Mouse (Mus musculus): ENCODE measurements around the gene Ralgps1. TPM values are rescaled to one million over a fixed set of nuclear protein-coding genes. Genes with fewer than 3 reads are reported as not detected.
A peak's percentile ranks its signal among the peaks of the same experiment; 100 is the strongest.
"Not testable (repeated sequence)": the region's sequence is repeated elsewhere in the genome, so short reads cannot be mapped to it uniquely, and the experiment has no call there.

Ralgps1 gene
- polyA plus RNA-seq, 1 experiment from 2014 or later, result 2.8 TPM

GRCm38 (mm10) chr2:33215700-33216509, 155.4 kb downstream of the Ralgps1 start, which contains the start of gene Angptl2:
Angptl2 (plus strand) TSS chr2:33216069.
- H3K9me3 ChIP-seq, result no peaks in the 10 kb centered on the region
- H3K4me3 ChIP-seq, result peak within 1 kb of the TSS; percentile 57
- no peaks in the 10 kb centered on the region for H3K36me3 ChIP-seq
- H3K27me3 ChIP-seq, result no peaks in the 10 kb centered on the region
- peak within 1 kb of the TSS; percentile 78 for H3K4me2 ChIP-seq
- peaks cover 53% of the 10 kb centered on the region for H3K4me1 ChIP-seq
- peak within 1 kb of the TSS; percentile 85 for H3K27ac ChIP-seq
- WGBS, result 1% methylated on average over 22 of the region's 22 CpGs
- peak; percentile 96 for ATAC-seq (ENCODE audit: insufficient number of reproducible peaks, low FRiP score, low TSS enrichment, low read depth)
- peak within 1 kb of the TSS; percentile 70 for H3K9ac ChIP-seq

GRCm38 (mm10) chr2:33215177-33215699, 156.0 kb downstream of the Ralgps1 start:
- Histone ChIP-seq H3K9ac (peak overlapping the region; percentile 44), H3K27me3 (no peaks in the 10 kb centered on the region), H3K27ac (peak overlapping the region; percentile 85), H3K9me3 (no peaks in the 10 kb centered on the region), H3K4me2 (peak overlapping the region; percentile 78), H3K4me3 (peak overlapping the region; percentile 57), H3K4me1 (peaks cover 51% of the 10 kb centered on the region), H3K36me3 (no peaks in the 10 kb centered on the region)
- no peak for ATAC-seq (ENCODE audit: insufficient number of reproducible peaks, low FRiP score, low TSS enrichment, low read depth)
- 50% methylated on average over 5 of the region's 5 CpGs for whole genome bisulfite sequencing

DNA sequence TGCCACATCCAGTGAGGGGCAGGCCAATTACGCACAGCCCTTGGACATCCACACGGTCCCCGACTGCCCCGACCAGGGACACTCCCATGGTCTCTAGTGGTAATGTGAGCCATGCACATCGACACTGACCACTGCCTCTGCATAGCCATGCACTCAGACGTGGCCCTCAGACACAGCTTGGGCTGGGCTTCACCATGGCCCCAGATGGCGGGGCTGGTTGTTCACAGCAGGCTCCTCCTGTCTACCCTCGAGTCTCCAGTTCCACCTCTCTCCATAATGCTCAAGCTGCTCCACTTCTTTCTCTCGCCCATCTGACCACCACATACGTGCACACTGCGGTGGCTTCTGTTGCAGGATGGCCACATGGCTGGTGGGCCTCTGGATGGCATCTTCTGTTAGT, 160.0 kb downstream of the Ralgps1 start:
- H3K27me3 ChIP-seq; ATAC-seq (ENCODE audit: insufficient number of reproducible peaks, low FRiP score, low TSS enrichment, low read depth); H3K27ac ChIP-seq; H3K36me3 ChIP-seq; H3K9me3 ChIP-seq; H3K9ac ChIP-seq; H3K4me3 ChIP-seq; H3K4me2 ChIP-seq: not testable (repeated sequence)
- peaks cover 28% of the 10 kb centered on the region for H3K4me1 ChIP-seq
- 77% methylated on average over 11 of the region's 11 CpGs for WGBS

DNA sequence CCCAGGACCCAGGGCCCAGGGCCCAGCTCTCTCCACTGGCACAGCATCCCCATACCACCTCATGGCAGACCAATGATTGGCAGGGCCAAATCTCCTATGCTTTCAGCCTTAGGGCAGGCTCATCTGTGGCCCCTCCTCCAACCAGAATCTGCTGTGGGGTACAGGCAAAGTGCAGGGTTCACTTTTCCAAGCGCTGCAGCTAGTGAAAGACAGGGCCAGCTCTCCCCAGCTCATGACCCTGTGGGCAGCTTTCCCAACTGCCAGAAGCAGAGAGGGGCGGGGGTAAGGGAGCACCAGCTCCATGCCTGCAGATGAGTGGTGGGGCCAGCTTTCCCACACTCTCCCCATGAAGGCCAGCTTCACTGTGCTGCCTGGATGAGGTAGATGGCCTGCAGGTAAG, 160.4 kb downstream of the Ralgps1 start:
- no peak overlapping the region for H3K27ac ChIP-seq
- no peak overlapping the region for H3K4me3 ChIP-seq
- no peak overlapping the region for H3K4me2 ChIP-seq
- H3K36me3 ChIP-seq, result no peaks in the 10 kb centered on the region
- no peak for ATAC-seq (ENCODE audit: insufficient number of reproducible peaks, low FRiP score, low TSS enrichment, low read depth)
- peaks cover 29% of the 10 kb centered on the region for H3K4me1 ChIP-seq
- no peaks in the 10 kb centered on the region for H3K9me3 ChIP-seq
- H3K27me3 ChIP-seq, result no peaks in the 10 kb centered on the region
- 66% methylated on average over 2 of the region's 2 CpGs for WGBS
- no peak overlapping the region for H3K9ac ChIP-seq

DNA sequence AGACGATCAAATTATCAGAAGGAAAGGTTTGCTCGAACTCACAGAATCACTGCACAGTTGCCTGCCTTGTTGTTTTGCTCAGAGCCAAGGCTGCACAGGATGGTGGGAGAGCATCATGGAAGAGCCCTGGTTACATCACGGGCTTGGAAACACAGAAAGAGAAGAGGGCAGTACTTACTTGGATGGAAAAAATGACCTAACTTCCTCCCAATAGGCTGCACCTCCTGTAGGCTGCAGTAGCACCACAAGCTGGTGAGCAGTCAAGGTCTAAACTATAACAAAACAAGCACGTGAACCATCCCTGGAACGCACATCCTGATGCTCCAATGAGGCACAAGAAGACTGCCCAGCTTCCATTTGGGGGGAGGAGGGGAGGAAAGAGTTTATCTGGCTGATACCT, 163.2 kb downstream of the Ralgps1 start:
- H3K27me3 ChIP-seq, result no peaks in the 10 kb centered on the region
- no peaks in the 10 kb centered on the region for H3K36me3 ChIP-seq
- no peak overlapping the region for H3K4me2 ChIP-seq
- ATAC-seq (ENCODE audit: insufficient number of reproducible peaks, low FRiP score, low TSS enrichment, low read depth), result no peak
- H3K9me3 ChIP-seq, result no peaks in the 10 kb centered on the region
- WGBS, result 83% methylated on average over 5 of the region's 5 CpGs
- peaks cover 40% of the 10 kb centered on the region for H3K4me1 ChIP-seq
- H3K4me3 ChIP-seq, result no peak overlapping the region
- no peak overlapping the region for H3K9ac ChIP-seq
- no peak overlapping the region for H3K27ac ChIP-seq

DNA sequence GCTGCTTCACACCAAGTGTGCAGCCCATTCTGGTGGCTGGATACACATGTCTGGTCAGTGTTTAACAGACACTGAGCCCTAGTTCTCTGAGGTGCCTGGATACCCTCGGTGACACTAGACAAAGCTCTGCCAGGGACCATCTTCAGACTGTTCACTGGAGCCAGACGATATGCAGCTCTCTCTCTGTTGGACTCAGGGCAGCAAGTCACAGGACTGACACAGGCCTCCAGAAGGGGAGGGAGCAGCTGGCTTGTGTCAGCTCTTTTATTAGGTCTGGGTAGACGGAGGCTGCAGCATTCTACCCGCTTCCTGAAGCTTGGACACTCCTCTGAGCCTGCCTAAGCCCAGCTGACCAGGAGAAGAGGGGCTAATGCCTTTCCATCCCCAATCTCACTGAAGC, 164.2 kb downstream of the Ralgps1 start:
- Histone ChIP-seq H3K4me3 (no peak overlapping the region), H3K9me3 (no peaks in the 10 kb centered on the region), H3K36me3 (no peaks in the 10 kb centered on the region), H3K27ac (no peak overlapping the region), H3K4me2 (no peak overlapping the region), H3K9ac (no peak overlapping the region), H3K27me3 (no peaks in the 10 kb centered on the region), H3K4me1 (peaks cover 41% of the 10 kb centered on the region)
- ATAC-seq (ENCODE audit: insufficient number of reproducible peaks, low FRiP score, low TSS enrichment, low read depth), result no peak
- 28% methylated on average over 4 of the region's 4 CpGs for WGBS

DNA sequence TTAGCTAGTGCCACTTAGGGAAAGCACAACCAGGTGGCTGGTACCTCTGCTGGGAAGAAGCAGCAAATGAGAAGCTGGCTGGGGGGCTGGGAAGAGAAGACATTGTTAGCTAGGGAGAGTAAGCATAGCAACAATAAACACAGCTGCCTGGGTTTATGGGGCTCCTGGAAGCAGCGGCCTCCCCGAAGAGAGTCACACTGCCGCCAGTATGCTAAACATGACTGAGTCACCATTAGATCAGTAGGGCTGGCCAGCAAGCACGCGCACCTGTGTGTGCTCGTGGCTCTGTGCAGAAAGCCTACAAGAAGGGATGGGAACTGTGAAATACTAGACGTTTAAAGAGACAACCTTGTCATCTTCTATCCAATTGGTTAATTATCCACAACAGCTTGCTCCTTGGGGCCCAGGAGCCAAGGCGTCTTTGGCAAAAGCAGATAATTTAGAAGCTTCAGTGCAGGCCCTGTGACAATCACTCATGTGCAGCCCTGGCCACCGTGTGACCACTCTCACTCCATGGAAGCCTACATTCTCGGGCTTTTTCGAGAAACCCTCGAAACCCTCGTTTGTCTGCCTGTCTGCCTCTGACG, 165.3 kb downstream of the Ralgps1 start:
- peaks cover 41% of the 10 kb centered on the region for H3K4me1 ChIP-seq
- ATAC-seq (ENCODE audit: insufficient number of reproducible peaks, low FRiP score, low TSS enrichment, low read depth), result no peak
- no peaks in the 10 kb centered on the region for H3K36me3 ChIP-seq
- peak overlapping the region; percentile 27; the same call in 1 of the 2 replicates for H3K27ac ChIP-seq
- H3K4me3 ChIP-seq, result no peak overlapping the region
- H3K27me3 ChIP-seq, result no peaks in the 10 kb centered on the region
- no peak overlapping the region for H3K9ac ChIP-seq
- WGBS, result 22% methylated on average over 14 of the region's 14 CpGs
- H3K9me3 ChIP-seq, result no peaks in the 10 kb centered on the region
- no peak overlapping the region for H3K4me2 ChIP-seq

DNA sequence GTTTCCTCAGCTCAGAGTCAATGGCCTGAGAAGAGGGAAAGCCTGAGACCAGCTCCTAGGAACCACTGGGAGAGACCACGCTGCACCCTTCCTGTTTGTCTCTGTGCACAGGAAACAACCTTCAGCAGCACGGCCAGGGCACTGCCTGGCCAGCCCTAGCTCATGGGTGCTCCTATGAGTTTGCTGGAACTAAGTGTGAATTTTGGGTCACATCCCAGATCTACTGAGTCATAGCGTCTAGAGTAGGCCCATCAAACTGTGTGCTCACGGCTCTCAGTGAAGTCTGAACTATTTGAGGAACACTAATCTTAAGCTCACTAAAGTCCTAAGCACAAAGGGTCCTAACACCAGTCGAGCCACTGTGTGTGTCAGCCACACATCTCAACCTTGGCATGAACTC, 166.3 kb downstream of the Ralgps1 start:
- ATAC-seq (ENCODE audit: insufficient number of reproducible peaks, low FRiP score, low TSS enrichment, low read depth), result no peak
- no peak overlapping the region for H3K9ac ChIP-seq
- H3K36me3 ChIP-seq, result no peaks in the 10 kb centered on the region
- no peaks in the 10 kb centered on the region for H3K9me3 ChIP-seq
- no peak overlapping the region for H3K4me2 ChIP-seq
- H3K4me1 ChIP-seq, result peaks cover 41% of the 10 kb centered on the region
- H3K4me3 ChIP-seq, result no peak overlapping the region
- WGBS, result 69% methylated on average over 5 of the region's 5 CpGs
- no peaks in the 10 kb centered on the region for H3K27me3 ChIP-seq
- H3K27ac ChIP-seq, result 0 out of 2 replicates have a peak overlapping the region, but pooled peaks have one; percentile 27

- H3K4me3 ChIP-seq, result no peak overlapping the region
- no peak overlapping the region for H3K27ac ChIP-seq
- 46% methylated on average over 6 of the region's 6 CpGs for WGBS
- H3K27me3 ChIP-seq, result no peaks in the 10 kb centered on the region
- H3K9me3 ChIP-seq, result no peaks in the 10 kb centered on the region
- no peak overlapping the region for H3K9ac ChIP-seq
- ATAC-seq (ENCODE audit: insufficient number of reproducible peaks, low FRiP score, low TSS enrichment, low read depth), result no peak
- H3K36me3 ChIP-seq, result no peaks in the 10 kb centered on the region
- no peak overlapping the region for H3K4me2 ChIP-seq
- H3K4me1 ChIP-seq, result peaks cover 41% of the 10 kb centered on the region
Measured at GRCm38 (mm10) chr2:33203284-33203683, 168.0 kb downstream of the Ralgps1 start.

DNA sequence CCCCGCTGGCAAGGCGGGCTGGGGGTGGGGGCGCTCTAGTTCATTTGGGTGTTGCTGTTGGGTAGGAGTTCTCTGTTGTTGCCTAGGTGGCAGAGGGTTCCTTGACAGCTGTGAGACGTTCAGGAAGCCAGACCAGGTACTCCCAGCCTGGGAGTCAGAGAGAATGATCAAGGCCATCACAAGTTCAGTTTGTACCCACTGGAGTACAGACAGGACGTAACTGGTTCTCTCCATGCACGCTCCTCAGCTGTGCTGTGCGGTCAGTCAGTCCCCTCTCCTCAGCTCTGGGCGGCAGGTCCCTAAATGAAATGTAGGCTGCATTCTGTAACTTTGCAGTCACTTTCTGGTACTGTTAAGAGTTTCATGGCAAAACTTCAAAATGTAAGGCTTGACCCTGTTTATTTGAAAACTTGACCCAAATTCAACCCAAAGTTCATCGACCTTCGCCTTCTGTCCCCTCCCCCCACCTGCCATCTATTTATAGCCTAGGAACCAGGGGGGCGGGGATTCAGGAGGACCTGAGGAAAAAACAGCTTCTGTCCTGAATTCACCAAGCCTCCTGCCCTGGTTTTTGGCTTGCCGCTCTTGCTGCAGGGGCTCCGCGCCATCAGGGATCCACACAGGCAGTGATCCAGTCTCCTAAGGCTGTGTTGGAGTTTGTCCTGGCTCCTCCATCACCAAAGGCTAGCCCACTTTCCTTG, 170.8 kb downstream of the Ralgps1 start:
- Histone ChIP-seq H3K9me3 (no peaks in the 10 kb centered on the region), H3K36me3 (no peaks in the 10 kb centered on the region), H3K27ac (no peak overlapping the region), H3K4me2 (no peak overlapping the region), H3K27me3 (no peaks in the 10 kb centered on the region), H3K9ac (no peak overlapping the region), H3K4me1 (peaks cover 24% of the 10 kb centered on the region), H3K4me3 (no peak overlapping the region)
- 69% methylated on average over 14 of the region's 14 CpGs for WGBS
- no peak for ATAC-seq (ENCODE audit: insufficient number of reproducible peaks, low FRiP score, low TSS enrichment, low read depth)

DNA sequence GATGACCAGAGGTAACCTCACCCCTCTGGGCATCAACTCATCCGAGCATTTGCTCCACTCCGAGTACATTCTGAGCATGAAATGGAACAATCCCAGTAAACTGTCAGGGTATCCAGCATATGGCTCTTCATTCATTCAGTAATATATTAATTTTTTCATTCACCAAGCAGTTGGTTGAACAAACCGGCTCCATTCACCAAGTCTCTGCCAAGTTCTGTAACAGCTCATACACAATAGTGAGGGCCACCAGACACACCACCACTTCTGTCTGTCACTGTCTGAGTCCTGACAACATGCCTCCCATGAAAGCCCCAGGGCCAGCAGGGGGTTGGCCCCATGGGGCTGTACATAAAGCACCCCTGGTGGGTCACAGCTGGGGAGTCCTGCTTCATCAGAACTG, 181.3 kb downstream of the Ralgps1 start:
- H3K27ac ChIP-seq, result no peak overlapping the region
- WGBS, result 94% methylated on average over 3 of the region's 3 CpGs

More for the DNA sequence above, 181.3 kb downstream of the Ralgps1 start:
- no peaks in the 10 kb centered on the region for H3K27me3 ChIP-seq
- no peak overlapping the region for H3K4me2 ChIP-seq
- H3K9me3 ChIP-seq, result no peaks in the 10 kb centered on the region
- peaks cover 37% of the 10 kb centered on the region for H3K4me1 ChIP-seq
- no peaks in the 10 kb centered on the region for H3K36me3 ChIP-seq
- no peak overlapping the region for H3K4me3 ChIP-seq
- no peak for ATAC-seq (ENCODE audit: insufficient number of reproducible peaks, low FRiP score, low TSS enrichment, low read depth)
- no peak overlapping the region for H3K9ac ChIP-seq
